Mouse (Mus musculus) erythroblast, embryonic 14.5 days (primary cell): Measurements from ENCODE around the gene Hist1h4j.

Source experiments
- GATA1 ChIP-seq: IDR thresholded peaks from 2 replicates; pipeline ENCODE4 v1.6.1; 2012; ENCODE audit warnings: low read length, inconsistent platforms, mixed read lengths
- TAL1 ChIP-seq: IDR thresholded peaks from 3 replicates; pipeline ENCODE4 v1.6.1; 2012; ENCODE audit warnings: low read length, inconsistent platforms, mixed read lengths

- TF ChIP-seq TAL1 = no peak
- TF ChIP-seq GATA1 = 0 out of 2 replicates have a peak, but pooled peaks have one; percentile 13
Observed at GRCm38 (mm10) chr13:21779767-21780731, 45.2 kb downstream of the Hist1h4j start, which contains the start of gene Hist1h1b.
